Mouse (Mus musculus) right cerebral cortex, postnatal 10 days (tissue): ENCODE results near the gene Fcrl5.
A peak's percentile ranks its signal among the peaks of the same experiment; 100 is the strongest.
"Not testable (repeated sequence)": the region's sequence is repeated elsewhere in the genome, so short reads cannot be mapped to it uniquely, and the experiment has no call there.

Experiments
- DNase-seq, 2 experiments: peaks; one replicate each; pipeline ENCODE4 v3.0.0; 2021; ENCODE audit warnings: low spot score in 2 of 2

The Fcrl5 gene

GRCm38 (mm10) chr3:87435479-87435878 lies at the start of gene Fcrl5:
Gene Fcrl5, plus strand, starts transcription at chr3:87435773.
- no peak for DNase-seq

GRCm38 (mm10) chr3:87390935-87391334 lies 44.6 kb upstream of the Fcrl5 start:
- no peak for DNase-seq

GRCm38 (mm10) chr3:87398809-87399208 lies 36.8 kb upstream of the Fcrl5 start:
- DNase-seq, result no peak

- DNase-seq, result no peak
Observed at GRCm38 (mm10) chr3:87399906-87400305, 35.7 kb upstream of the Fcrl5 start.

- DNase-seq, result no peak
Observed at GRCm38 (mm10) chr3:87401321-87401720, 34.3 kb upstream of the Fcrl5 start.

- DNase-seq, result no peak
Observed at GRCm38 (mm10) chr3:87408171-87408570, 27.4 kb upstream of the Fcrl5 start.

GRCm38 (mm10) chr3:87409196-87409935 lies 26.2 kb upstream of the Fcrl5 start:
- DNase-seq, result no peak

- DNase-seq, result no peak
Observed at GRCm38 (mm10) chr3:87410605-87411004, 25.0 kb upstream of the Fcrl5 start.

GRCm38 (mm10) chr3:87411150-87411549 lies 24.4 kb upstream of the Fcrl5 start:
- DNase-seq, result peak in 1 of 2 experiments; percentile 33

GRCm38 (mm10) chr3:87420645-87421044 lies 14.9 kb upstream of the Fcrl5 start:
- DNase-seq, result no peak

- no peak for DNase-seq
Observed at GRCm38 (mm10) chr3:87422386-87422910, 13.1 kb upstream of the Fcrl5 start.

GRCm38 (mm10) chr3:87440586-87440985 lies 5.0 kb downstream of the Fcrl5 start:
- peak; percentile 28 to 37 for DNase-seq

- DNase-seq, result no peak
Observed at GRCm38 (mm10) chr3:87443968-87444367, 8.4 kb downstream of the Fcrl5 start.

GRCm38 (mm10) chr3:87465454-87465853 lies 29.9 kb downstream of the Fcrl5 start:
- no peak for DNase-seq

- no peak for DNase-seq
Observed at GRCm38 (mm10) chr3:87467011-87467410, 31.4 kb downstream of the Fcrl5 start.

GRCm38 (mm10) chr3:87467416-87467815 lies 31.8 kb downstream of the Fcrl5 start:
- no peak for DNase-seq

- DNase-seq, result not testable (repeated sequence)
Observed at GRCm38 (mm10) chr3:87477948-87478347, 42.4 kb downstream of the Fcrl5 start.

- DNase-seq, result not testable (repeated sequence)
Observed at GRCm38 (mm10) chr3:87478596-87478995, 43.0 kb downstream of the Fcrl5 start.

- DNase-seq, result not testable (repeated sequence)
Observed at GRCm38 (mm10) chr3:87479230-87479629, 43.7 kb downstream of the Fcrl5 start.

- no peak for DNase-seq
Observed at GRCm38 (mm10) chr3:87487392-87487791, 51.8 kb downstream of the Fcrl5 start.

GRCm38 (mm10) chr3:87487911-87488310 lies 52.3 kb downstream of the Fcrl5 start:
- no peak for DNase-seq

- no peak for DNase-seq
Observed at GRCm38 (mm10) chr3:87498266-87498665, 62.7 kb downstream of the Fcrl5 start.

GRCm38 (mm10) chr3:87499072-87499471 lies 63.5 kb downstream of the Fcrl5 start:
- peak; percentile 85 to 89 for DNase-seq
